Mouse (Mus musculus) liver, embryonic 13.5 days (tissue): Measurements from ENCODE around the gene Hoxd9. TPM values are rescaled to one million over a fixed set of nuclear protein-coding genes. Genes with fewer than 3 reads are reported as not detected.

Experiments used
- ATAC-seq: fragments of 200-750 bp; cut with Nextera tagmentation; 2 replicates; pipeline ENCODE4 v1.8.0; 2017; ENCODE audit warnings: low read depth, mild to moderate bottlenecking, moderate number of reproducible peaks, moderate library complexity
- DNase-seq: peaks from one replicate; pipeline ENCODE4 v3.0.0; 2022
- H3K27ac ChIP-seq: fragments of 300-500 bp; sonication (generic); 2 replicates; pipeline ENCODE4 v1.5.1; 2015; ENCODE audit warnings: moderate library complexity, mild to moderate bottlenecking, inconsistent platforms
- H3K27me3 ChIP-seq: fragments of 300-500 bp; sonication (generic); 2 replicates; pipeline ENCODE4 v1.6.1; 2015; ENCODE audit warnings: mild to moderate bottlenecking, inconsistent platforms
- H3K36me3 ChIP-seq: fragments of 300-500 bp; sonication (generic); 2 replicates; pipeline ENCODE4 v1.6.1; 2015; ENCODE audit warnings: mild to moderate bottlenecking, inconsistent platforms
- H3K4me1 ChIP-seq: fragments of 300-500 bp; sonication (generic); replicated peaks from 2 replicates; pipeline ENCODE4 v1.6.1; 2015; ENCODE audit warnings: inconsistent platforms
- H3K4me2 ChIP-seq: fragments of 300-500 bp; sonication (generic); 2 replicates; pipeline ENCODE4 v1.6.1; 2015; ENCODE audit warnings: inconsistent platforms, mild to moderate bottlenecking, moderate library complexity
- H3K4me3 ChIP-seq: fragments of 300-500 bp; sonication (generic); replicated peaks from 2 replicates; pipeline ENCODE4 v1.5.1; 2015; ENCODE audit warnings: mild to moderate bottlenecking, inconsistent platforms
- H3K9ac ChIP-seq: fragments of 300-500 bp; sonication (generic); 2 replicates; pipeline ENCODE4 v1.6.1; 2015; ENCODE audit warnings: mild to moderate bottlenecking, inconsistent platforms
- H3K9me3 ChIP-seq: fragments of 300-500 bp; sonication (generic); replicated peaks from 2 replicates; pipeline ENCODE4 v1.6.1; 2016; ENCODE audit warnings: inconsistent platforms
- WGBS: fragments of 180-500 bp; shearing (Covaris S2); methylation state at CpG from one replicate; pipeline ENCODE4 v1.1.7; 2015; ENCODE audit not compliant: insufficient replicate concordance; 5-methylcytosine and 5-hydroxymethylcytosine counted together
- polyA plus RNA-seq: library from polyadenylated mRNA; unstranded; fragments of >200 nt; fragmentation: Nextera tagmentation; extraction: Ambion mirVana; gene quantifications from 2 replicates; pipeline ENCODE4 v1.2.1, GENCODE M21; 2015

The Hoxd9 gene
- polyA plus RNA-seq, 1 experiment from 2014 or later = not detected

DNA sequence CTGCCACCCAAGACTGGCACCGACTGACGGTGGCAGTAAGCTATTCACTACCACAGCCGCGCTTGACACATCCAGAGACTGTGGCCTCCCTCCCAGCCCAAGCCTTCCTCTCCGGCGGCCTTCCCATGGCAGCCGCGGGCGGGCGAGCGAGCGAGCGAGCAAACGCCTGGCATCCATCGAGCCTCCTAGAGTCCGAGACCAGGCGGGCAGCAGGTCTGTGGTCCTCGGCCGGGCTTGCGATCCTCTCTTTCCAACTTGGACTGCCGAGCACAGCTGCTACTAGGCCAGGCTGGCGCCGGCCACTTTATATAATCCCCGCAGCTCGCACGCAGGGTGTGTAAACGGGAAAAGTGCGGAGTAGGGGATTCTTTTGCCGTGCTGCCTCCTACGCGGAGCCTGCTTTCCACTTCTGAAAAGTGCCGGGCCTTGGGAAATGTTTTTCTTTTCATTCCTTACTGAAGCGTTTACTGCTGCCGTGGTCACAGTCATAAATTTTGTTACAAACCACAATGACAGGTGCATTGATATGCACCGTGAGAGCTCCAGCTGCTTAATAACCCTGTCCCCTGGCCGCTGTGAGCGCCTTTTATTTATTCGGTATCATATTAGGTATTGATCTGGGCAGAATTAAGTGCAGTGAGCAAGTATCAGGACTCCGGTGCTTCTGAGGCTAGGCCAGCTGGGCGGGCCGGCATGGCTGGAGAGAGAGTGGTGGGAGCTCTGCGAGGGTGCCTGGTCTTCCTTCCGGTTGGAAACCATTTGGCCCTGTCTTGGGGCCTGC lies 43.0 kb downstream of the Hoxd9 start:
- 3% methylated on average over 43 of the region's 43 CpGs for WGBS
- no peaks in the 10 kb centered on the region for H3K36me3 ChIP-seq
- no peak overlapping the region for H3K9ac ChIP-seq

GRCm38 (mm10) chr2:74741252-74741978 lies 43.9 kb downstream of the Hoxd9 start:
- no peaks in the 10 kb centered on the region for H3K36me3 ChIP-seq
- H3K4me1 ChIP-seq = no peaks in the 10 kb centered on the region
- no peak overlapping the region for H3K4me3 ChIP-seq
- no peak for DNase-seq
- H3K9me3 ChIP-seq = no peaks in the 10 kb centered on the region
- WGBS = 38% methylated on average over 2 of the region's 3 CpGs
- ATAC-seq = no peak
- H3K9ac ChIP-seq = no peak overlapping the region
- H3K4me2 ChIP-seq = no peak overlapping the region
- H3K27me3 ChIP-seq = peaks cover 98% of the 10 kb centered on the region
- H3K27ac ChIP-seq = no peak overlapping the region

More for the DNA sequence above, 43.0 kb downstream of the Hoxd9 start:
- Histone ChIP-seq H3K27ac (no peak overlapping the region), H3K9me3 (no peaks in the 10 kb centered on the region), H3K27me3 (peaks cover 98% of the 10 kb centered on the region), H3K4me1 (no peaks in the 10 kb centered on the region), H3K4me2 (no peak overlapping the region), H3K4me3 (no peak overlapping the region)
- no peak for ATAC-seq
- no peak for DNase-seq

GRCm38 (mm10) chr2:74741979-74742277 lies 44.4 kb downstream of the Hoxd9 start:
- H3K36me3 ChIP-seq = no peaks in the 10 kb centered on the region
- H3K4me1 ChIP-seq = no peaks in the 10 kb centered on the region
- no peak overlapping the region for H3K4me2 ChIP-seq
- no peak for DNase-seq
- no peak overlapping the region for H3K9ac ChIP-seq
- H3K4me3 ChIP-seq = no peak overlapping the region
- H3K9me3 ChIP-seq = no peaks in the 10 kb centered on the region
- H3K27ac ChIP-seq = no peak overlapping the region
- peaks cover 98% of the 10 kb centered on the region for H3K27me3 ChIP-seq
- ATAC-seq = no peak

- Histone ChIP-seq H3K4me2 (no peak overlapping the region), H3K27ac (no peak overlapping the region), H3K4me1 (no peaks in the 10 kb centered on the region), H3K36me3 (no peaks in the 10 kb centered on the region), H3K4me3 (no peak overlapping the region), H3K9ac (no peak overlapping the region), H3K27me3 (peaks cover 98% of the 10 kb centered on the region), H3K9me3 (no peaks in the 10 kb centered on the region)
- ATAC-seq (no peak), DNase-seq (no peak)
- WGBS = 6% methylated on average over 6 of the region's 6 CpGs
Measured at GRCm38 (mm10) chr2:74745540-74746297, 48.2 kb downstream of the Hoxd9 start.

- Histone ChIP-seq H3K9me3 (no peaks in the 10 kb centered on the region), H3K9ac (no peak overlapping the region), H3K4me3 (no peak overlapping the region), H3K4me2 (no peak overlapping the region), H3K27ac (no peak overlapping the region), H3K27me3 (peaks cover 99% of the 10 kb centered on the region), H3K36me3 (no peaks in the 10 kb centered on the region), H3K4me1 (no peaks in the 10 kb centered on the region)
- ATAC-seq (no peak), DNase-seq (no peak)
- WGBS = 3% methylated on average over 58 of the region's 58 CpGs
Measured at GRCm38 (mm10) chr2:74746298-74746921, 48.9 kb downstream of the Hoxd9 start.

- Histone ChIP-seq H3K27ac (no peak overlapping the region), H3K4me2 (no peak overlapping the region), H3K27me3 (peaks cover 99% of the 10 kb centered on the region), H3K9ac (no peak overlapping the region), H3K4me1 (no peaks in the 10 kb centered on the region), H3K9me3 (no peaks in the 10 kb centered on the region), H3K4me3 (no peak overlapping the region), H3K36me3 (no peaks in the 10 kb centered on the region)
- 7% methylated on average over 24 of the region's 24 CpGs for WGBS
- no peak for DNase-seq
- no peak for ATAC-seq
Measured at GRCm38 (mm10) chr2:74747006-74747405, 49.5 kb downstream of the Hoxd9 start.

GRCm38 (mm10) chr2:74747661-74748141 lies 50.2 kb downstream of the Hoxd9 start:
- Histone ChIP-seq H3K36me3 (no peaks in the 10 kb centered on the region), H3K4me3 (no peak overlapping the region), H3K4me1 (no peaks in the 10 kb centered on the region), H3K4me2 (no peak overlapping the region), H3K9me3 (no peaks in the 10 kb centered on the region), H3K27me3 (peaks cover 99% of the 10 kb centered on the region), H3K27ac (no peak overlapping the region), H3K9ac (no peak overlapping the region)
- no peak for ATAC-seq
- WGBS = 24% methylated on average over 11 of the region's 11 CpGs
- no peak for DNase-seq

- ATAC-seq = no peak
- WGBS = 11% methylated on average over 9 of the region's 9 CpGs
- Histone ChIP-seq H3K4me1 (no peaks in the 10 kb centered on the region), H3K27me3 (peaks cover 100% of the 10 kb centered on the region), H3K27ac (no peak overlapping the region), H3K4me3 (no peak overlapping the region), H3K9ac (no peak overlapping the region), H3K4me2 (no peak overlapping the region), H3K9me3 (no peaks in the 10 kb centered on the region), H3K36me3 (no peaks in the 10 kb centered on the region)
- no peak for DNase-seq
Measured at GRCm38 (mm10) chr2:74748436-74748995, 51.0 kb downstream of the Hoxd9 start.

DNA sequence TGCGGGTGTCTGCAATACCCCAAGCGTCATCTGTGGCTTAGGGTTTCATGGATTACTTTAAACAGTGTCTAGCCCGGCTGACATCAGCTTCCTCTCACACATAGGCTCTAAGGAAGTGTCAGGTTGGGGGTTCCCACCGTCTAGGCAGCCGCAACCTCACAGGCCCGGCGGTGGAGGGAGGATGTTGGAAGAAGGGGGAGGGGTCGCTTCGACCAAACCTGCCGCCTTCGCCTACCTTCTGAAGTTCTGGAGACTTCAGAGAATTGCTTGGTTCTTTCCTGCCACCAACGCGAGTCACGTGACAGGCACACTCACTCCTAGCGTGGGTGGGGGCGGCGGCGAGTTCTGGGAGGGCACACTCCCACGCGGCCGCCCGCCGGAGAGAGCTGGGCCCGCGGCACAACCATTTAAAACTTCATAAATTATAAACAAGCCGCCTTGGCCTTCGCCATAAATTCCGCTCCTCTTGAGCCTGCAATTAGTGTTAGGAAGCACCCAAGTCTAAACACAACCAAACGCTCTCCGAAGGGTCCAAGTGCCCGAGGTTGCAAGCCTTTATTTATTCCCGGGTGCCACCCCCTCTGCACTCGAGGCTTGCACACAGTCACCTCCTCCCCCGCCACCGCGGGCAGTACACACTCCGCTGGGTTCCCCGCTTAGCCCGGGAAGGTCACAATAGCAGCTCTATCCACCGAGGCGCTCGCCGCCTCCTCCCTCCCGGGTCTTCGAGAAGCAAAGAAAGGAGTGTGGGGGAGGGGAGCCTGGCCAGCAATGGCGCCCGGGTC lies 52.0 kb downstream of the Hoxd9 start:
- peak overlapping the region; percentile 20 for H3K4me3 ChIP-seq
- peaks cover 100% of the 10 kb centered on the region for H3K27me3 ChIP-seq
- H3K9ac ChIP-seq = no peak overlapping the region
- H3K4me1 ChIP-seq = no peaks in the 10 kb centered on the region
- no peak overlapping the region for H3K27ac ChIP-seq
- DNase-seq = no peak
- no peaks in the 10 kb centered on the region for H3K36me3 ChIP-seq
- no peaks in the 10 kb centered on the region for H3K9me3 ChIP-seq
- ATAC-seq = no peak
- 0 out of 2 replicates have a peak overlapping the region, but pooled peaks have one; percentile 28 for H3K4me2 ChIP-seq
- WGBS = 1% methylated on average over 47 of the region's 47 CpGs
